Mouse (Mus musculus): ENCODE results near the gene Coq7. TPM values are rescaled to one million over a fixed set of nuclear protein-coding genes. Genes with fewer than 3 reads are reported as not detected.

Gene Coq7
- total RNA-seq, 2 experiments from 2014 or later, result 38.7 to 56.5 TPM

- no peak for DNase-seq (ENCODE audit: low spot score in 2 of 2)
These were observed 70.1 kb downstream of the Coq7 start for GRCm38 (mm10) chr7:118462818-118463762.

GRCm38 (mm10) chr7:118461400-118462136 is 71.6 kb downstream of the Coq7 start:
- no peak for DNase-seq (ENCODE audit: low spot score in 2 of 2)

Other genes with a start within 250 kb of the Coq7 start
- 1 to 10 TPM; 5.3 to 7.2 TPM for gene Syt17, start 85.1 kb downstream of the Coq7 start, total RNA-seq (2021)
- gene Itpripl2, start 41.4 kb downstream of the Coq7 start, total RNA-seq (2021), result 10 to 100 TPM; 13.2 to 14.3 TPM
- 1 to 10 TPM in 1 of 2 experiments, under 1 TPM in 1; 0.36 to 1.3 TPM for gene Tmc7, start 51.4 kb upstream of the Coq7 start, total RNA-seq (2021)
- under 1 TPM in 1 of 2 experiments, not detected in 1; 0.06 TPM for gene Tmc5, start 63.9 kb upstream of the Coq7 start, total RNA-seq (2021)
- gene Gde1, start 172.4 kb upstream of the Coq7 start, total RNA-seq (2021), result 100 to 1,000 TPM; 116 to 138 TPM
- gene Ccp110, start 179.2 kb upstream of the Coq7 start, total RNA-seq (2021), result 1 to 10 TPM; 5.6 to 5.9 TPM
- gene Vps35l, start 206.9 kb upstream of the Coq7 start, total RNA-seq (2021), result 10 to 100 TPM; 50.7 to 51.1 TPM